Mouse (Mus musculus): ENCODE results near the gene Acsbg1. TPM values are rescaled to one million over a fixed set of nuclear protein-coding genes. Genes with fewer than 3 reads are reported as not detected.

The Acsbg1 gene
- total RNA-seq, 2 experiments from 2014 or later = 88.4 to 93.5 TPM

DNA sequence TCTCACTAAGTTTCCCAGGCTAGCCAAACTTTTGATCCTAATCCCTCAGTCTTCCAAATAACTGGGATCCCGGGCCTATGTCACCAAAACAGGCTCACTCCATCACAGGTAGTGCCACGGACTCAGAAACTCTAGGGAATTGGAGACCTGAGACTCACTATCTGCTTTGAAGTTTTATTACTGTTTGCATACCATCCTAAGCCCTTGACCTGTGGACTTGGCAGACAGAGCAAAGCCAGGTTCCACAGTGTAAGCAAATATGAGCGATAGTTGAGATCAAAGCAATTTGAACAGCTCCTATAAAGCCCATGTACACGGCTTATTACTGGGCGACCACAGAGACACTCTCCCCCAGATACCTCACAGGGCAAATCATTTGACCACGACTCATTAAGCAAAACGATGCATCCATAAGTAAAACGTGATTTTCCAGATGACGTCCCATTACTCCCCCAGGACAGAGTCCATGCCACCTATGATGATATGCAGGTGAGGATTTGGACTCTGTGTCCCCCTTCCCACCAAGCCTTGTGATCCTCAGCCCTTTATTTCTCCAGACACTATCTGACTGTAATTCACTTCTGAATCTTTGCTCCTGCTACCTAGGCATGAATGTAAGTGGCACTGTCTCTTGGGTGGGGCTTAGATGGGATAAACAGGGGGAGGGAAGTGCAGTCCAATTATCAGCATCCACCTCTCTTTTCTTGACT, 90.4 kb downstream of the Acsbg1 start:
- no peak for DNase-seq (ENCODE audit: extremely low spot score in 1 of 2, low spot score in 2 of 2)
- intact Hi-C loops (cut with DNase I) = no loop called here

GRCm38 (mm10) chr9:54568732-54569131, 92.9 kb downstream of the Acsbg1 start:
- intact Hi-C loops (cut with DNase I) = no loop called here
- no peak for DNase-seq (ENCODE audit: extremely low spot score in 1 of 2, low spot score in 2 of 2)

- no peak for DNase-seq (ENCODE audit: extremely low spot score in 1 of 2, low spot score in 2 of 2)
- intact Hi-C loops (cut with DNase I) = no loop called here
Observed at GRCm38 (mm10) chr9:54566958-54567357, 94.7 kb downstream of the Acsbg1 start.

- intact Hi-C loops (cut with DNase I) = no loop called here
- no peak for DNase-seq (ENCODE audit: extremely low spot score in 1 of 2, low spot score in 2 of 2)
Observed at GRCm38 (mm10) chr9:54560831-54561601, 100.7 kb downstream of the Acsbg1 start.

- peak; percentile 67 to 89 for DNase-seq (ENCODE audit: extremely low spot score in 1 of 2, low spot score in 2 of 2)
- intact Hi-C loops (cut with DNase I) = no loop called here
Observed at GRCm38 (mm10) chr9:54559771-54560471, 101.7 kb downstream of the Acsbg1 start, which contains the start of gene Cib2. TSS of gene Cib2 (minus strand) at chr9:54560218.

DNA sequence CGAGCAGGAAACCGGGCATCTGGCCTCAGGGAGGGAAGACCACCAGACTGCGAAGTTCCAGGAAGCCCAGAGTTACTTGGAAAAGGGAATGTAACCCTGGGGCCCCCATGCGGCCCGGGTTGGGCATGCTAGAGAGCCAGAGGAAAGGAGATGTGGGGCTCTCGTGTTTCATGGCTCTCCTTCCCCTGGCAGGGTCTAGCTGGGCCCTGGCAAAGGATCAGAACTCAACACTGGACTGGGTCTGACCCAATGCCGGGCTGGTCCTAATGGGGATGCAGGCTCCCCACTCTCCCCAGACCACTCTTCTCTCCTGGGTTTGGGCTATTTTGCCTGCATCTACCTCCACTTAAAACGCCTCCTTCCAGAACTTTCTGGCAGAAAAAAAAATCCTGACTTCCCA, 102.9 kb downstream of the Acsbg1 start:
- intact Hi-C loops (cut with DNase I) = no loop called here
- DNase-seq (ENCODE audit: extremely low spot score in 1 of 2, low spot score in 2 of 2) = no peak

DNA sequence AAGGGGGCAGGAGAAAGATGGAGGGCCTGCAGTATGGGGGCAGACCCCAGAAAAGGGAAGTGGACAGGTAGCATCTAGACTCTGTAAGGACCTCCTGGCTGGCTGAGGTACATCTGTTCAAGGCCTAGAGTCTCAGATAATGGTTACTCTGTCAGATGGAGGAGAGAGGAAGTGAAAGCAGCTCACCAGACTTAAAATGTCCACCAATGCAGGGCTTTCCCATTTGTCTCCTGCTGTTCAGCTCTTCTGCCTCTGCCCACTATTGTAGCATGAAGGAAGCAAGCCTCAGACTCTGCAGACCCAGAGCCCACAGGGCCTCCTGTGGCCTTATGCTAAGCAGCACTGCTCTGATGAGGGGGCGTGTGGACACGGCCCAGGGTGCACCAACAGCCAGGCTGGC, 106.6 kb downstream of the Acsbg1 start:
- no peak for DNase-seq (ENCODE audit: extremely low spot score in 1 of 2, low spot score in 2 of 2)

More for the DNA sequence above, 106.6 kb downstream of the Acsbg1 start:
- intact Hi-C loops (cut with DNase I) = no loop called here

Small RNA genes within 50 kb of the gene (microRNA-seq; reads per million reads assigned to microRNA genes)
- not detected for gene Mir5710

Other genes with a start within 250 kb of the Acsbg1 start
- gene Dmxl2, start 160.2 kb downstream of the Acsbg1 start, total RNA-seq (2021) = 100 to 1,000 TPM; 194 to 204 TPM
- gene Sh2d7, start 122.9 kb downstream of the Acsbg1 start, total RNA-seq (2021) = not detected
- gene Cib2, start 101.7 kb downstream of the Acsbg1 start, total RNA-seq (2021) = 10 to 100 TPM; 32.8 to 33.9 TPM
- 100 to 1,000 TPM; 206 to 208 TPM for gene Idh3a, start 75.5 kb downstream of the Acsbg1 start, total RNA-seq (2021)
- 10 to 100 TPM; 13.6 to 14.4 TPM for gene Dnaja4, start 37.0 kb upstream of the Acsbg1 start, total RNA-seq (2021)
- gene Wdr61, start 72.6 kb upstream of the Acsbg1 start, total RNA-seq (2021) = 10 to 100 TPM; 52.5 to 54.1 TPM
- 1 to 10 TPM; 2.6 to 9.5 TPM for gene Crabp1, start 102.9 kb upstream of the Acsbg1 start, total RNA-seq (2021)
- gene Ireb2, start 201.9 kb upstream of the Acsbg1 start, total RNA-seq (2021) = 10 to 100 TPM; 72.2 to 72.6 TPM